Mouse (Mus musculus) CD4-positive, CD25-positive, alpha-beta regulatory T cell (primary cell): ENCODE results near the gene Sbp. TPM values are rescaled to one million over a fixed set of nuclear protein-coding genes. Genes with fewer than 3 reads are reported as not detected.

Source experiments
- polyA plus RNA-seq: library from polyadenylated mRNA; unstranded; fragments of 100-300 nt; shearing (Covaris generic); gene quantifications from one replicate; pipeline ENCODE4 v1.2.1, GENCODE M21; 2017

Gene Sbp
- polyA plus RNA-seq: not detected

DNA sequence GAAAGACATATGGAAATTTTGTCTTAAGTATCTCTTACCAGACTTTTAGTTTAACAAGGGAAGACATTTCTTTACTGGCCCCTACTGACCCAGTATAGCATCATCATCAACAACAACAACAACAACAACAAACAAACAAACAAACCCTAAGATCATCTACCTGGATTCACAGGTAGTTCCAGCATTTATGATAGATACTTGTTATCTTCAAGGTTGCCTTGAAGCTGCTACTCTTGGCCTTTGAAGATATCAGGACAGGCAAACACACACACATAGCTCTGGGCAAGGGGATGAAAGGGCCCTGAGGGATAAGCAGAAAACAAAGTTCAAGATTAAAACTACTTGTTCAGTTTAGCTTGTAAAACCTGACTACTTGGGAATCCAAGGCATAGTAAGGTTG is at the start of gene Sbp:
Sbp (plus strand) TSS at position 301 of the 400 bp plus-strand sequence.

DNA sequence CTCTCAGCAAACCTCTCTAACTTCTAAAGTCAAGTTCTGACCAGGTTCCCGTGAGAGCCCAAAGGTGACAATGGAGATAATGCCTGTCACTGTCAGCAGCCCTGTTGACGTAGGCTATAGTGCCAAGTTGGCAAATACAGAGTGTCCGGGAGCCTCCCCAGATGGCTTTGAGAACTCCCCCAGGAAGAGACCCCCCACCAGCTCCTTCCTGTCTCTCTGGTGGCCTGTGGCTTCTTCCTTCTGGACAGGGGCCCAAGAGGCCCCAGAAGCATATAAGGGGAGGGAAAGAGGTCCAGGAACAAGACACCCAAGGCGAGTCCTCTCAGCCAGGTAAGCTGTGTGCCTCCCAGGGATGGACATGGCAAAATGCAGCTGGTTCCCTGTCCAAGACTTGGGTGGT is 24.3 kb upstream of the Sbp start, which contains the start of gene Dcpp3:
Dcpp3 (plus strand) TSS at position 301 of the 400 bp plus-strand sequence.

DNA sequence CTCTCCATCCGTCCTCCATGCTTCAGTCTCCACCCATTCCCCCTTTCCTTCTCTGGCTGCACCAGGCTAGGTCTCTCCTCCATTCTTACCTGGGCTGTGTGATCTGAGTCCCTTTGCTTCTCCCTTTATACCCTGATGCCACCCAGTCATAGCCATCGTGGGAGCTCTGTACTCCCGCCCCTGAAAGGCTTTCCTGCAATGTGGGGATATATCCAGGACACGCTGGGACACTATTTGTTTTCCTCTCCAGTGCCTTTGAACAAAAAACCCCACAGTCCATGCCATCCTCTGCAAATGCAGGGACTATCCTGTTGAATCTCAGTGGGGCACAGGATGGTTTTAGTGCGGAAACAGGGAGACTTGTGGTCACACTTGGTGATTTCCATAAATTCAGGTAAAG is 13.7 kb downstream of the Sbp start, which contains the start of gene Sbpl:
Sbpl (minus strand) TSS at position 101 of the 400 bp plus-strand sequence.

DNA sequence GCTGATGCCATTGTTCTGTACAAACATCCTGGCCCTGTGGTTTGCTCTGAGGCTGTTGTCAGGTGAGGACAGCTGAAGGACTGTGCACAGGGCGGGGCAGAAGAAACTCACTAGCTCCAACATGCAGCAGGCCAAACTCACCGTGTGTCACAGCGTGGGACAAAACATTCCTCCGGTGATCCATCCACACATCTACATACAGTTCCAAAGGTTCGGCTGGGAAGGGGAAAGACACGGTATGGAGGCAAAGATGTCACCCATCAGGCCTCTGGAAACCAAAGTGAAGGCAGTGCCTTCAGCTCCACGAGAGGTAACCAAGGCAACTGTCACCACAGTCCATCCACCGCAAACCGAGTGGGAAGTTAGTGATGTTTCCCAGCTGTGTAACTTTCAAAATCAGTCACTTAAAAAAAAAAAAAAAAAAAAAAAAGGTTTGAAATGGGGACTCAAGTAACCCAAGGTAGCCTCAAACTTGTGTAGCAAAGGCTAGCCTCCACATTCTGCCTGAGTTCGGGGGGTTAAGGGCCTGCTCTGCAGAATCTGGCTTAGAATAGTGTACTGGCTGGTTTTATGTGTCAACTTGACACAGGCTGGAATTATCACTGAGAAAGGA is 38.9 kb downstream of the Sbp start, which contains the start of gene Prss30:
Prss30 (minus strand) TSS at position 270 of the 613 bp plus-strand sequence.

Other genes starting within 250 kb of the Sbp start
- not detected for gene 1520401A03Rik, start 218.9 kb upstream of the Sbp start, polyA plus RNA-seq
- 43.8 TPM for gene Pkmyt1, start 215.3 kb upstream of the Sbp start, polyA plus RNA-seq
- 5.3 TPM for gene Paqr4, start 200.8 kb upstream of the Sbp start, polyA plus RNA-seq
- gene Kremen2, start 195.8 kb upstream of the Sbp start, polyA plus RNA-seq: 3.4 TPM
- 45.2 TPM for gene Flywch1, start 170.1 kb upstream of the Sbp start, polyA plus RNA-seq
- 2.8 TPM for gene Flywch2, start 155.6 kb upstream of the Sbp start, polyA plus RNA-seq
- gene Srrm2, start 151.1 kb upstream of the Sbp start, polyA plus RNA-seq: 999 TPM
- 592 TPM for gene Elob, start 112.5 kb upstream of the Sbp start, polyA plus RNA-seq
- 0.18 TPM for gene Prss33, start 105.6 kb upstream of the Sbp start, polyA plus RNA-seq
- not detected for gene Prss32, start 97.8 kb upstream of the Sbp start, polyA plus RNA-seq
- 2.8 TPM for gene Prss41, start 97.5 kb upstream of the Sbp start, polyA plus RNA-seq
- gene Prss21, start 73.6 kb upstream of the Sbp start, polyA plus RNA-seq: not detected
- not detected for gene Dcpp1, start 60.8 kb upstream of the Sbp start, polyA plus RNA-seq
- gene Dcpp2, start 60.8 kb upstream of the Sbp start, polyA plus RNA-seq: not detected
- gene Dcpp3, start 24.2 kb upstream of the Sbp start, polyA plus RNA-seq: not detected
- gene Sbpl, start 13.6 kb downstream of the Sbp start, polyA plus RNA-seq: not detected
- gene Prss30, start 38.9 kb downstream of the Sbp start, polyA plus RNA-seq: not detected
- not detected for gene Prss22, start 56.4 kb downstream of the Sbp start, polyA plus RNA-seq
- gene Prss27, start 96.5 kb downstream of the Sbp start, polyA plus RNA-seq: 0.42 TPM
- 27.8 TPM for gene Kctd5, start 131.8 kb downstream of the Sbp start, polyA plus RNA-seq
- gene Pdpk1, start 209.3 kb downstream of the Sbp start, polyA plus RNA-seq: 46.8 TPM
- gene Amdhd2, start 222.1 kb downstream of the Sbp start, polyA plus RNA-seq: 42.3 TPM
- gene Atp6v0c, start 228.0 kb downstream of the Sbp start, polyA plus RNA-seq: 308 TPM